Mouse (Mus musculus): ENCODE measurements around the gene Gm11541.
"Not testable (repeated sequence)": the region's sequence is repeated elsewhere in the genome, so short reads cannot be mapped to it uniquely, and the experiment has no call there.

The Gm11541 gene

GRCm38 (mm10) chr11:94697140-94697539 lies 7.2 kb downstream of the Gm11541 start:
- no peak for DNase-seq (ENCODE audit: low read depth)

DNA sequence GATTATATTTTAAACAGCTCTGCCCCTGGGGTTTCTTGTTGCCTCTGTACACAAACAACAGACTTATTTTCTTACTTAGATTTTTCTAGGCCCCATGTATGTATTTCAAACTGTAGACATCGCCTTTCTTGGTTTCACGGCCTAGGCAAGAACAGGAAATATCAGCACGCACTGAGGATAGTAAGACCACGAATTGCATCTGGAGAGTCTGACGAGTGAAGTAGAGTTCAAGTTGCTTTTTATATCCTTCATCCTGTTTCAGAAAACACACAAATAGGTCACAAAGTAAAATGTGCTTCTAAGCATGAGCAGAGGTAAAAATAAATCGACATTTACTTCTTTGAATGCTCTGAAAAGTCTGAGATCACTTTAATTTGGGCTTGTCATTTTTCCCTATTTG lies 8.8 kb downstream of the Gm11541 start:
- no peak for DNase-seq (ENCODE audit: low read depth)

GRCm38 (mm10) chr11:94692502-94692901 lies 11.8 kb downstream of the Gm11541 start:
- DNase-seq (ENCODE audit: low read depth): not testable (repeated sequence)

- DNase-seq (ENCODE audit: low read depth): no peak
These were observed 17.1 kb downstream of the Gm11541 start for GRCm38 (mm10) chr11:94687178-94687577.

DNA sequence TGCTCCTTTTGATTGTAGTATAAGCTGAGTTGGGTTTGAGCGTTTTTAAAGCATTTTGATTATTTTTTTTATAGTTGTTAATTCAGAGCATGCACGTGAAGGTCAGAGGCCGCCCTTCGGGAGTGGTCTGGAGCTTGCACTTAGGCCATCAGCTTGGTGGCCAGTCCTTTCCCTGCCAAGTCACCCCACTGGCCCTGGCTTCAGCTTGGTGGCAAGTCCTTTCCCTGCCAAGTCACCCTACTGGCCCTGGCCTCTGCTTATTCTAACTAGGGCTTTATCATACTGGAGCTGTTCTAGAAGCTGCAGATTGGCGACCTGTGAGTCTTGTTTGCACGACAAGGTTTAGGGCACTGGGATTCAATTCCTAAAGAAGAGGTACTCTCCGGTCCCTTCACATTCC lies 21.9 kb downstream of the Gm11541 start:
- DNase-seq (ENCODE audit: low read depth): no peak

DNA sequence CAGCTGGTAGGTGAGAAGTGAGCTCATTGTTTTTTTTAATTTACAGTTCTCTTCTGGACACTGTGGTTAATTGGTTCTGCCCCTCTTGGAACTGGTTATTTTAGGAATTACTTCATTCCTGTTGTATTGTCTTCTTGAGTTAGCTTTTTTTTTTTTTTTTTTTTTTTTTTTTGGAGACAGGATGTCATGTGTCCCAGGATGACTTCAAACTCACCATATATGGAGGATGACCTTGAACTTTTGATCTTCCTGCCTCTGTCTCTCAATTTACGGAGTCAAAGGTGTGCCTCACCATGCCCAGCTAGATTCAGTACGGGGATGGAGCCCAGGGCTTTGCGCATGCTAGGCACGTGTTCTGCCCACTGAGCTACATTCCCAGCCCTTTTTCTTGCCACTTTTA lies 22.7 kb downstream of the Gm11541 start:
- no peak for DNase-seq (ENCODE audit: low read depth)

DNA sequence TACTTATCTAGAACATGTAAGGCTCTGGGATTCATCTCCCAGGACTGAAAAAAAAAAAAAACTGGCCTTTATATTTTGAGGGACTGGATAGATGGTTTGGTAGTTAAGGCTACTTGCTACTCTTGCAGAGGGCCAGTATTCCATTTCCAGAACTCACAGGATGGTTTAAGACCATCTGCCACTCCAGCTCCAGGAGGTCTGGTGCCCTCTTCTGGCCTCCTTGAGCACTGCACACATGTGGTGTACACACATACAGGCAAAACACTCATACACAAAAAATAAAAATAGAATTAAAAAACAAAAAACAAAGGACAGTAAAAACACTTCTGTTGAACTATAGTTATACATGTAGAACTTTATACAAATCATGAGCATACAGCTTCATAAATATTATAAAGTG lies 23.7 kb downstream of the Gm11541 start:
- no peak for DNase-seq (ENCODE audit: low read depth)

DNA sequence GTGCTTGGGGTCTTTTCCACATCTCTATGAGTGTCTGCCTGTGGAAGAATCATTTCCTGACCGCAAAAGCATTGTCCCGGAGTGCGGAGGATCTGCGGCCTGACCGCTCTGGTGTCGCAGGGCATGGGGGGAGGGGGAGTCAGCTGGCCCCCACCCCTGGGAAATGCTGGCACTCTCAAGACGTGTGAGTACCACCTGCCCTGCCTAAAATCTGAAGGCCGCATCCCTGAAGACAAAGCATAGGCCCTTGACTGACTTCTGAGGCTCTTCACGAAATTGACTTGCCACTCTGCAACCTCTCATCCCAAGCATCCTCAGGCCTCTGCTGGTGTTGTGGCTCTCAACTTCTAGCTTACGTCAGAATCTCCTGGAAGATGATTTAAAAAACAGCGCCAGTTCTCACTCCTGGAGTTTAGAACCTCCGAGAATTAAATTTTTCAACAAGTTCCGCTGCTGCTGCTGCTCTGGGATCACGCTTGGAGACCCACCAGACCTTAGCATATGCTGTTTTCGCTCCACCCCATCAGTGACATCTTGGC lies 26.6 kb downstream of the Gm11541 start:
- no peak for DNase-seq (ENCODE audit: low read depth)

DNA sequence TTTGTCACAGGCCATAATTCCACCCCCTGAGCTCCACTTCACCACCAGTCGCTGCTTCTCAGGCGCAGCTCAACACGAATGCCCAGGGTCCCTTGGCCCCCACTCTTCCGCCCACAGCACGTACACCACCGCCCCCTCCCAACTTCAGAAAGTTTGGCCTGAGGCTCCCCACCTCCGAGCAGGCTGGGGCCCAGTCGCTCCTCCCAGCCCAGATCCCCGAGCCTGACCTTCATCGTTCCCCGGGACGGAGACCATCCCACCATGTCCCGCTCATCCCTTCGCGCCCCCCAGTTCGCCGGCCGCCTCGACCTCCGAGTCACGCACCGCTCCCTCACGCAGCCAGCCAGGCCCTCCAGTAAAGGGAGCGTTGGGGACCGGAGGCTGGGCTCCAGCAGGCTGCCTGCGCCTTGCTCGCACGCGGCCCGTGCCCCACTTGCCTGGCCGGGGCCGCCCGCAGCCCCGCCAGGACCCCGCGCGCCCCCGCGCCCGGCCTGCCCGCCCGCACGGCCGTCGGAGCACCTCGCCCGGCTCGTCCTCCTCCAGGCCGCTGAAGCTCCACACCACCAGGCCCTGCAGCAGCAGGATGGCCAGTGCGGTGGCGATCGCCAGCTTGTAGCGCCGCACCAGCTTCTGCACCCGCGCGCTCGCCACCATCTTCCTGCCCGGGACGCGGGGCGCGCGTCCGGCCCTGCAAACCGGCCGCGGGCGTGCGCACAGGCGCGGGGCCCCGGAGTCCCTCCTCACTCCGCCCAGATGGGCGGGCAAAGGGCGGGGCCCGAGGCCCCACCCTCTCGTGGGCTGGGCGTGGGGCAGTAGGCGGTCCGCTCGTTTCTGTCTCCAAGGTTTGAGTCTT lies 27.3 kb downstream of the Gm11541 start, which contains the start of gene Xylt2:
Gene Xylt2, minus strand, starts transcription at position 762 of the 853 bp plus-strand sequence.
- DNase-seq (ENCODE audit: low read depth): peak; percentile 63

DNA sequence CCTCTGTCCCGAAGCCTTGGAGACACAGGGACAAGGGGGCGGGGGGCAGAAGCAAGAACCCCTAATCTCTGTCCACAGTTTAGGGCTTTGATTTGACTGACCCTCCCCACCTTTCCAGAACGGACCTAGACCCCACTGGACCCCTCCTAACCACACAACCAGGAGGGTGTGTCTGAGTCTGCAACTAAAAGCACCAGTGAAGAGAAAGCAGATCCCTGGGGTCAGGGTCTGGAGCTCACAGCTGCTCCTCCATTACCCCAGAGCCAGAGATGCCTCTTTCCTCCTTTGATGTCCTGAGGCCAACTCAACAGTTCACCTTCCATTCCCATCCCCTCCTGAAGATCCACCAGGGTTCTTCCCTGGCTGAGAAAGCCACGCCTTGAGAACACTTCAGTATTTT lies 28.0 kb downstream of the Gm11541 start:
- no peak for DNase-seq (ENCODE audit: low read depth)

GRCm38 (mm10) chr11:94675446-94675845 lies 28.9 kb downstream of the Gm11541 start:
- no peak for DNase-seq (ENCODE audit: low read depth)

DNA sequence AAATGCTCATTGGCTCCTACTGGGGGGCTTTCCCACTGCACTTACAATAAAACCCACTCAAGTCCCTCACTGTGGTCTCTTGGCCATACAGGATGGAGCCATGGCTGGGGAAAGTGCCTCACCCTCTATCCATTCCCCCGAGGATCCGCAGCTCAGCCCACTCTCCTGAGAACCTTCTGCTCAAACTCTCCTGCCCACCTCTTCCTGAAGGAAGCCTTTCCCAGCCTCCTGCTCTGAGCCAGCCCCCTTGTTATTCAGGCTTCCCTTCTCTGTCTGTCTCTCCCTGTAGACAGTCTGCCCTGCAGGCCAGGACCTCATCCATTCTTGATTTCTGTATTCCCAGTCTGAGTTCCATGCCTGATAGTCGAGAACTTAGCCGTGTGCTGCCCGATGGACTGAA lies 29.3 kb downstream of the Gm11541 start:
- no peak for DNase-seq (ENCODE audit: low read depth)

DNA sequence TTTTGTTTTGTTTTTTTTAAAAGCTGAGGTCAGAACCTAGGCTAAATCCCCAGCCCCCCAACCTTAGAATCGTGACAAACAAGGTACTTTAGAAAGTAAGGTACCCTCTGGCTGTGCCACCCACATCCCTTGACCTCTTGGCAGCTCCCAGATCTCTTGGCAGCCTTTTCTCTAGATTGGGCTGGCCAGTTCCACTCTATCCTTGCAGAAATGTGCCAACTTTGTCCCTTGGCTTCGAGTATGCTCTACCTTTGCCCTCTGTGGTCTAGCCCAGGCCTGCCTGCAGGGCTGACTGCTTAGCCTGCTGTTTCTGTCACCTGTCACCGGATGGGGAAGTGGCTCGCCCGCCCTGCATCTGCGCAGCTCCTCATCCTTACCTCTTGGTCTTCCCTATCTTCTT lies 39.0 kb downstream of the Gm11541 start:
- DNase-seq (ENCODE audit: low read depth): no peak

GRCm38 (mm10) chr11:94661344-94661743 lies 43.0 kb downstream of the Gm11541 start:
- DNase-seq (ENCODE audit: low read depth): no peak

GRCm38 (mm10) chr11:94653663-94654436 lies 50.4 kb downstream of the Gm11541 start, which contains the start of the genes Mrpl27 and Eme1:
Mrpl27 (plus strand) TSS chr11:94653767.
Eme1 (minus strand) TSS chr11:94653964.
- DNase-seq (ENCODE audit: low read depth): peak; percentile 71

GRCm38 (mm10) chr11:94652973-94653372 lies 51.3 kb downstream of the Gm11541 start:
- no peak for DNase-seq (ENCODE audit: low read depth)

- not testable (repeated sequence) for DNase-seq (ENCODE audit: low read depth)
These were observed 53.1 kb downstream of the Gm11541 start for GRCm38 (mm10) chr11:94651241-94651640.

GRCm38 (mm10) chr11:94646457-94646856 lies 57.8 kb downstream of the Gm11541 start:
- no peak for DNase-seq (ENCODE audit: low read depth)

Measured in fibroblast of lung, adult 2 months (primary cell).